Mouse (Mus musculus) brain, embryonic 14.5 days (tissue): ENCODE data around the gene Fam43a.

Experiments used
- CTCF ChIP-seq: fragments of 200-500 bp; IDR thresholded peaks from 2 replicates; pipeline ENCODE4 v1.5.1; 2012; ENCODE audit warnings: inconsistent platforms, mild to moderate bottlenecking, moderate library complexity, borderline replicate concordance; ENCODE audit not compliant: insufficient read depth, insufficient read length; ENCODE audit errors: extremely low read depth
- POLR2A ChIP-seq: fragments of 200-500 bp; IDR thresholded peaks from 2 replicates; pipeline ENCODE4 v1.6.1; 2012; ENCODE audit warnings: mild to moderate bottlenecking, inconsistent platforms, borderline replicate concordance; ENCODE audit not compliant: poor library complexity, insufficient read depth, insufficient read length, severe bottlenecking; ENCODE audit errors: extremely low read depth

DNA sequence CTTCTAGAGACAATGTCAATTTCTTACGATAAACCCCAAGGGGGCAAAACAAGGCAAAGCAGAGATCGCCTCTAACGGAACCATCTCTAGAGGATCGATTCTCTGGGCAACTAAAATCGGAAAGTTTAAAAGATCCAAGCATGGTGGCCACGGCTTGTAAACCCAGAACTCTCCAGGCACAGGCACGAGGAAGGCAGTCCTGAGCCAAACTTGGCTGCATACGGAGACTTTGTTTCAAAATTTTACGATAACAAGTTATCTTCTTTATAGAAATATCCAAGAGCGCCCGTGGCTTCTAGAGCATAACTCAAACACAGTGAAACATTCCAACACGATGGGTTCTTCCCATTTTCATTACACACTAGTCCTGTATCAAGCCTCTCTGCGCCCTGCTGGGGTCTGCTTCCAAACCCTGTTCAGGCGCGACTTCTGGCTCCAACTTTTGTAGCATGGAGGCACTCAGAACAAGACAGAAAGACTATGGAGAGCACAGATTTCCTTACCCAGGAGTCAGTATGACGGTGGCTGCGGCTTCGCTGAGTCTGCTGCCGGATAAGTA, 12.5 kb upstream of the Fam43a start:
- TF ChIP-seq CTCF, result no peak
- TF ChIP-seq POLR2A, result no peak
